ENCODE assay signal across 20 mouse cellular contexts in the genomic region with DNA sequence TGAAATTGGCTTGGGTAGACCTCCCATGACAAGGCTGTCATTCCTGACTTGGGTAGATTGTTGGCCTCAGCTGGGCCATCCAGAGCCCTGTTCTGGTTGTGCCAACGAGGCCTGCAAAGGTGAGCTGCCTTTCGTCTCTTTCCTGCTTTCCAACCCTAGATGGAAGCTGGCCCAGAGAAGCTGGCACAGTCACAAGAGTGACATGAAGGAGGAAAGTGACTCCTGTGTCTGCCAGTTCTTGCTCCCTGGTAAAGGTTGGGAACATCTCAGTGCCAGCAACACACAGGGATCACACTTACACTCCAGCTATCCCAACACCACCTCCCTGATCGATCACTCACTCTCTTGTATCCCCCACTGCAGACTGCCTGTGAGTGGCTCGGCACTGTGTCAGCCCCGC. TPM values are rescaled to one million over a fixed set of nuclear protein-coding genes. Genes with fewer than 3 reads are reported as not detected.
DNase-seq lines count a peak whose midpoint lies in the region; ATAC-seq lines count a peak whose summit lies in the region.
"Had no signal": no experiment of that assay in that cellular context is flagged by ENCODE, and none has a peak within 500 bp of the region (broad histone marks: within the 10 kb centered on the region; RNA-seq: fewer than 3 reads in every experiment).

No protein-coding gene starts in this region.

- H3K27ac ChIP-seq in forebrain, embryonic 13.5 days = no peak overlapping the region
- no peak overlapping the region for H3K27ac ChIP-seq in forebrain, embryonic 10.5 days
- H3K27ac ChIP-seq in limb, embryonic 15.5 days = no peak overlapping the region
- H3K27ac ChIP-seq in limb, embryonic 10.5 days = no peak overlapping the region
- H3K27ac ChIP-seq: embryonic facial prominence, embryonic 10.5 days; forebrain, embryonic 15.5 days; heart, embryonic 13.5 days; hindbrain, embryonic 15.5 days had no signal

- peaks cover 23% of the 10 kb centered on the region for H3K27me3 ChIP-seq in forebrain, embryonic 13.5 days
- peaks cover 15% of the 10 kb centered on the region for H3K27me3 ChIP-seq in forebrain, embryonic 10.5 days (ENCODE audit: poor library complexity, severe bottlenecking)
- peaks cover 11% of the 10 kb centered on the region for H3K27me3 ChIP-seq in limb, embryonic 15.5 days
- peaks cover 30% of the 10 kb centered on the region; the same call in 1 of the 2 replicates for H3K27me3 ChIP-seq in limb, embryonic 10.5 days (ENCODE audit: low read depth, poor library complexity, severe bottlenecking)
- H3K27me3 ChIP-seq: hindbrain, embryonic 15.5 days had no signal

- 92% methylated on average over 5 of the region's 5 CpGs for WGBS in forebrain, embryonic 13.5 days
- 91% methylated on average over 5 of the region's 5 CpGs for WGBS in forebrain, embryonic 10.5 days
- 78% methylated on average over 5 of the region's 5 CpGs for WGBS in limb, embryonic 15.5 days
- 86% methylated on average over 5 of the region's 5 CpGs for WGBS in limb, embryonic 10.5 days

- no peaks in the 10 kb centered on the region for H3K36me3 ChIP-seq in forebrain, embryonic 13.5 days (ENCODE audit: poor library complexity, severe bottlenecking)
- H3K36me3 ChIP-seq in forebrain, embryonic 10.5 days (replicated peaks) = no peaks in the 10 kb centered on the region
- H3K36me3 ChIP-seq in limb, embryonic 15.5 days = no peaks in the 10 kb centered on the region
- H3K36me3 ChIP-seq in limb, embryonic 10.5 days = no peaks in the 10 kb centered on the region
- H3K36me3 ChIP-seq: embryonic facial prominence, embryonic 10.5 days; forebrain, embryonic 15.5 days; heart, embryonic 13.5 days; hindbrain, embryonic 15.5 days had no signal

- no peak overlapping the region for H3K4me3 ChIP-seq in forebrain, embryonic 13.5 days
- no peak overlapping the region for H3K4me3 ChIP-seq in forebrain, embryonic 10.5 days
- H3K4me3 ChIP-seq in limb, embryonic 15.5 days = no peak overlapping the region
- no peak overlapping the region for H3K4me3 ChIP-seq in limb, embryonic 10.5 days
- H3K4me3 ChIP-seq: embryonic facial prominence, embryonic 10.5 days; forebrain, embryonic 15.5 days; heart, embryonic 13.5 days; hindbrain, embryonic 15.5 days had no signal

- H3K4me2 ChIP-seq in forebrain, embryonic 13.5 days = no peak overlapping the region
- no peak overlapping the region for H3K4me2 ChIP-seq in limb, embryonic 15.5 days
- H3K4me2 ChIP-seq: forebrain, embryonic 15.5 days; heart, embryonic 13.5 days; hindbrain, embryonic 15.5 days had no signal

- no peaks in the 10 kb centered on the region for H3K9me3 ChIP-seq in forebrain, embryonic 13.5 days (replicated peaks)
- H3K9me3 ChIP-seq in forebrain, embryonic 10.5 days = no peaks in the 10 kb centered on the region
- no peaks in the 10 kb centered on the region for H3K9me3 ChIP-seq in limb, embryonic 15.5 days
- no peaks in the 10 kb centered on the region for H3K9me3 ChIP-seq in limb, embryonic 10.5 days (replicated peaks)
- H3K9me3 ChIP-seq: embryonic facial prominence, embryonic 10.5 days; forebrain, embryonic 15.5 days; G1E; heart, embryonic 13.5 days; hindbrain, embryonic 15.5 days had no signal

- peak overlapping the region; percentile 26; the same call in 1 of the 2 replicates for H3K9ac ChIP-seq in forebrain, embryonic 13.5 days
- H3K9ac ChIP-seq in limb, embryonic 15.5 days = 0 out of 2 replicates have a peak overlapping the region, but pooled peaks have one; percentile 10
- H3K9ac ChIP-seq: forebrain, embryonic 15.5 days; hindbrain, embryonic 15.5 days had no signal

- no peak for ATAC-seq in cerebellum, adult (ENCODE audit: insufficient number of reproducible peaks, low FRiP score, low TSS enrichment)
- ATAC-seq in forebrain, embryonic 13.5 days = no peak
- no peak for ATAC-seq in limb, embryonic 15.5 days (ENCODE audit: insufficient number of reproducible peaks, low FRiP score, low TSS enrichment, low read depth)
- ATAC-seq: CD4-positive, CD25-positive, alpha-beta regulatory T cell, adult 4 months; intestine, postnatal 0 days had no signal

- peak; percentile 64 for DNase-seq in cerebellum, adult 11-12 months
- DNase-seq in forebrain, embryonic 10.5 days (ENCODE audit: extremely low spot score, low spot score) = no peak
- DNase-seq in limb, embryonic 10.5 days (ENCODE audit: low spot score) = no peak
- DNase-seq in cerebellum, postnatal 25 days = peak; percentile 80 to 83
- no peak for DNase-seq in right cerebral cortex, postnatal 14 days
- DNase-seq: adrenal gland, postnatal 14 days; B cell, adult 2 months; gastrocnemius, postnatal 36 days; heart, adult 11 months; heart, postnatal 36 days had no signal

- H3K4me1 ChIP-seq in forebrain, embryonic 13.5 days = peaks cover 12% of the 10 kb centered on the region; the same call in 1 of the 2 replicates
- peaks cover 43% of the 10 kb centered on the region for H3K4me1 ChIP-seq in forebrain, embryonic 10.5 days
- peaks cover 12% of the 10 kb centered on the region; the same call in 1 of the 2 replicates for H3K4me1 ChIP-seq in limb, embryonic 15.5 days
- H3K4me1 ChIP-seq in limb, embryonic 10.5 days = peaks cover 23% of the 10 kb centered on the region

RNA-seq across cellular contexts. Expression of gene Chmp6, which starts 7.4 kb away (rescaled TPM):
- 91.9 and 103 TPM in 2 replicates for polyA plus RNA-seq in forebrain, embryonic 13.5 days (2015; fragmentation: Nextera tagmentation; extraction: Ambion mirVana)
- polyA plus RNA-seq in forebrain, embryonic 10.5 days (2016; fragmentation: Nextera tagmentation; extraction: Ambion mirVana) = 114 and 124 TPM in 2 replicates
- 97.2 and 101 TPM in 2 replicates for polyA plus RNA-seq in limb, embryonic 15.5 days (2015; fragmentation: Nextera tagmentation; extraction: Ambion mirVana)
- polyA plus RNA-seq in limb, embryonic 10.5 days (2016; fragmentation: Nextera tagmentation; extraction: Ambion mirVana) = 123 and 127 TPM in 2 replicates

RNA-seq across cellular contexts. Expression of gene Baiap2, which starts 36.8 kb away (rescaled TPM):
- 14.2 and 15.0 TPM in 2 replicates for polyA plus RNA-seq in forebrain, embryonic 13.5 days (2015; fragmentation: Nextera tagmentation; extraction: Ambion mirVana)
- polyA plus RNA-seq in forebrain, embryonic 10.5 days (2016; fragmentation: Nextera tagmentation; extraction: Ambion mirVana) = 9.6 and 11.1 TPM in 2 replicates
- 40.2 and 41.9 TPM in 2 replicates for polyA plus RNA-seq in limb, embryonic 15.5 days (2015; fragmentation: Nextera tagmentation; extraction: Ambion mirVana)
- polyA plus RNA-seq in limb, embryonic 10.5 days (2016; fragmentation: Nextera tagmentation; extraction: Ambion mirVana) = 13.3 and 13.8 TPM in 2 replicates

Comparison
In these comparisons a context has a peak if more than half of its experiments do, and no peak if none do; other contexts are left out.
1. DNase-seq: peak in cerebellum, adult 11-12 months (single experiment) and cerebellum, postnatal 25 days (2 of 2); none in forebrain, embryonic 10.5 days (single experiment), limb, embryonic 10.5 days (single experiment) and right cerebral cortex, postnatal 14 days (single experiment).